In genomic region chr17:26225150-26225549, GRCm38 (mm10) we compare ENCODE assay signal across 13 mouse cellular contexts. TPM values are rescaled to one million over a fixed set of nuclear protein-coding genes. Genes with fewer than 3 reads are reported as not detected.
DNase-seq lines count a peak whose midpoint lies in the region; ATAC-seq lines count a peak whose summit lies in the region.
"Had no signal": no experiment of that assay in that cellular context is flagged by ENCODE, and none has a peak within 500 bp of the region (broad histone marks: within the 10 kb centered on the region; RNA-seq: fewer than 3 reads in every experiment).

No protein-coding gene starts in this region.

- H3K36me3 ChIP-seq in intestine, embryonic 15.5 days: no peaks in the 10 kb centered on the region
- no peaks in the 10 kb centered on the region for H3K36me3 ChIP-seq in forebrain, embryonic 14.5 days (ENCODE audit: control insufficient read depth, insufficient read depth, low read length)

- no peak overlapping the region for H3K27ac ChIP-seq in intestine, embryonic 15.5 days
- H3K27ac ChIP-seq in forebrain, embryonic 14.5 days (ENCODE audit: low read depth, low read length): no peak overlapping the region
- H3K27ac ChIP-seq: limb, embryonic 15.5 days had no signal

- H3K27me3 ChIP-seq in intestine, embryonic 15.5 days (replicated peaks): no peaks in the 10 kb centered on the region
- no peaks in the 10 kb centered on the region for H3K27me3 ChIP-seq in forebrain, embryonic 14.5 days (replicated peaks; ENCODE audit: control insufficient read depth, insufficient read depth, low read length)
- H3K27me3 ChIP-seq: limb, embryonic 15.5 days had no signal

- H3K4me2 ChIP-seq in intestine, embryonic 15.5 days (replicated peaks): no peak overlapping the region
- H3K4me2 ChIP-seq in forebrain, embryonic 14.5 days (ENCODE audit: low read length): no peak overlapping the region
- H3K4me2 ChIP-seq: limb, embryonic 15.5 days had no signal

- intact Hi-C loops in left cerebral cortex, postnatal 10 days (cut with DNase I): no loop called here

- no peaks in the 10 kb centered on the region for H3K4me1 ChIP-seq in intestine, embryonic 15.5 days (replicated peaks)
- H3K4me1 ChIP-seq in forebrain, embryonic 14.5 days (ENCODE audit: control insufficient read depth, insufficient read depth, low read length): no peaks in the 10 kb centered on the region
- H3K4me1 ChIP-seq: limb, embryonic 15.5 days had no signal

- no peak overlapping the region for H3K9ac ChIP-seq in intestine, embryonic 15.5 days
- no peak overlapping the region for H3K9ac ChIP-seq in forebrain, embryonic 14.5 days (ENCODE audit: low read length)
- H3K9ac ChIP-seq: limb, embryonic 15.5 days had no signal

- ATAC-seq in intestine, embryonic 15.5 days: peak; percentile 82
- ATAC-seq in forebrain, embryonic 14.5 days: no peak

- 63% methylated on average over 12 of the region's 12 CpGs for WGBS in intestine, embryonic 15.5 days
- 85% methylated on average over 12 of the region's 12 CpGs for WGBS in forebrain, embryonic 14.5 days

- peak; percentile 39 to 48 for DNase-seq in adrenal gland, adult (ENCODE audit: inconsistent age in 2 of 2, low spot score in 1 of 2)
- no peak for DNase-seq in adrenal gland, adult 8-10 months
- peak; percentile 58 for DNase-seq in kidney, postnatal 14 days
- peak; percentile 53 for DNase-seq in lung, postnatal 14 days
- DNase-seq in forebrain, embryonic 14.5 days (ENCODE audit: low spot score): no peak
- DNase-seq in spleen, adult 18-20 months: no peak
- no peak for DNase-seq in left cerebral cortex, postnatal 10 days (ENCODE audit: extremely low spot score in 1 of 2, low spot score in 2 of 2)
- DNase-seq: cerebellum, adult 9-11 months; heart, adult 11 months; right cerebral cortex, postnatal 25 days had no signal

- H3K9me3 ChIP-seq in intestine, embryonic 15.5 days: no peaks in the 10 kb centered on the region
- H3K9me3 ChIP-seq in forebrain, embryonic 14.5 days (replicated peaks; ENCODE audit: control insufficient read depth, low read length): no peaks in the 10 kb centered on the region
- H3K9me3 ChIP-seq: limb, embryonic 15.5 days had no signal

- H3K4me3 ChIP-seq in intestine, embryonic 15.5 days (replicated peaks): no peak overlapping the region
- H3K4me3 ChIP-seq in forebrain, embryonic 14.5 days (ENCODE audit: low read depth, low read length): no peak overlapping the region
- H3K4me3 ChIP-seq: limb, embryonic 15.5 days had no signal

RNA-seq across cellular contexts. Expression of gene Arhgdig, which starts 17.6 kb away (rescaled TPM):
- 10 to 100 TPM; 14.5 to 30.7 (median 20.6) TPM for total RNA-seq in adrenal gland, adult 8-10 months (2022)
- 53.4 and 94.1 TPM in 2 replicates for polyA plus RNA-seq in intestine, embryonic 15.5 days (2015; fragmentation: Nextera tagmentation; extraction: Ambion mirVana)
- polyA plus RNA-seq in forebrain, embryonic 14.5 days (2014; fragmentation: Nextera tagmentation; extraction: Ambion mirVana): 33.8 and 44.4 TPM in 2 replicates
- 100 to 1,000 TPM; 228 to 258 TPM for total RNA-seq in left cerebral cortex, postnatal 10 days (2021)

RNA-seq across cellular contexts. Expression of gene Fam234a, which starts 18.9 kb away (rescaled TPM):
- 100 to 1,000 TPM; 108 to 126 (median 119) TPM for total RNA-seq in adrenal gland, adult 8-10 months (2022)
- 89.5 and 101 TPM in 2 replicates for polyA plus RNA-seq in intestine, embryonic 15.5 days (2015; fragmentation: Nextera tagmentation; extraction: Ambion mirVana)
- 15.8 and 21.4 TPM in 2 replicates for polyA plus RNA-seq in forebrain, embryonic 14.5 days (2014; fragmentation: Nextera tagmentation; extraction: Ambion mirVana)
- 10 to 100 TPM; 18.2 to 21.3 TPM for total RNA-seq in left cerebral cortex, postnatal 10 days (2021)

RNA-seq across cellular contexts. Expression of gene Rgs11, which starts 22.4 kb away (rescaled TPM):
- total RNA-seq in adrenal gland, adult 8-10 months (2022): 100 to 1,000 TPM in 2 of 4 experiments, 10 to 100 TPM in 2; 47.1 to 158 (median 93.6) TPM
- polyA plus RNA-seq in intestine, embryonic 15.5 days (2015; fragmentation: Nextera tagmentation; extraction: Ambion mirVana): 11.8 and 19.3 TPM in 2 replicates
- polyA plus RNA-seq in forebrain, embryonic 14.5 days (2014; fragmentation: Nextera tagmentation; extraction: Ambion mirVana): 1.7 and 3.2 TPM in 2 replicates
- 10 to 100 TPM; 72.4 to 73.3 TPM for total RNA-seq in left cerebral cortex, postnatal 10 days (2021)

RNA-seq across cellular contexts. Expression of gene Pdia2, which starts 26.3 kb away (rescaled TPM):
- total RNA-seq in adrenal gland, adult 8-10 months (2022): 1 to 10 TPM; 1.8 to 3.7 (median 2.4) TPM
- 36.4 and 126 TPM in 2 replicates for polyA plus RNA-seq in intestine, embryonic 15.5 days (2015; fragmentation: Nextera tagmentation; extraction: Ambion mirVana)
- not detected in 2 replicates for polyA plus RNA-seq in forebrain, embryonic 14.5 days (2014; fragmentation: Nextera tagmentation; extraction: Ambion mirVana)
- total RNA-seq in left cerebral cortex, postnatal 10 days (2021): 1 to 10 TPM in 1 of 2 experiments, under 1 TPM in 1; 0.67 to 1.1 TPM
- total RNA-seq: heart, postnatal 25 days had no signal

RNA-seq across cellular contexts. Expression of gene Luc7l, which starts 27.5 kb away (rescaled TPM):
- 10 to 100 TPM; 52.9 to 90.2 (median 70.1) TPM for total RNA-seq in adrenal gland, adult 8-10 months (2022)
- polyA plus RNA-seq in intestine, embryonic 15.5 days (2015; fragmentation: Nextera tagmentation; extraction: Ambion mirVana): 82.9 and 93.8 TPM in 2 replicates
- 81.4 and 101 TPM in 2 replicates for polyA plus RNA-seq in forebrain, embryonic 14.5 days (2014; fragmentation: Nextera tagmentation; extraction: Ambion mirVana)
- 10 to 100 TPM; 83.1 to 83.4 TPM for total RNA-seq in left cerebral cortex, postnatal 10 days (2021)

Comparison
In these comparisons a context has a peak if more than half of its experiments do, and no peak if none do; other contexts are left out.
1. DNase-seq: peak in adrenal gland, adult (2 of 2), kidney, postnatal 14 days (single experiment) and lung, postnatal 14 days (single experiment); none in adrenal gland, adult 8-10 months (single experiment), forebrain, embryonic 14.5 days (single experiment), spleen, adult 18-20 months (0 of 2) and left cerebral cortex, postnatal 10 days (0 of 2).
2. RNA of gene Arhgdig, which starts 17.6 kb away (total RNA-seq): 228 to 258 TPM in left cerebral cortex, postnatal 10 days; 14.5 to 30.7 TPM in adrenal gland, adult 8-10 months; every median in the first group is over 4 times any median in the second.
3. RNA of gene Fam234a, which starts 18.9 kb away (total RNA-seq): 108 to 126 TPM in adrenal gland, adult 8-10 months; 18.2 to 21.3 TPM in left cerebral cortex, postnatal 10 days; every median in the first group is over 4 times any median in the second.